ENCODE assay signal across 26 mouse cellular contexts in the genomic region with DNA sequence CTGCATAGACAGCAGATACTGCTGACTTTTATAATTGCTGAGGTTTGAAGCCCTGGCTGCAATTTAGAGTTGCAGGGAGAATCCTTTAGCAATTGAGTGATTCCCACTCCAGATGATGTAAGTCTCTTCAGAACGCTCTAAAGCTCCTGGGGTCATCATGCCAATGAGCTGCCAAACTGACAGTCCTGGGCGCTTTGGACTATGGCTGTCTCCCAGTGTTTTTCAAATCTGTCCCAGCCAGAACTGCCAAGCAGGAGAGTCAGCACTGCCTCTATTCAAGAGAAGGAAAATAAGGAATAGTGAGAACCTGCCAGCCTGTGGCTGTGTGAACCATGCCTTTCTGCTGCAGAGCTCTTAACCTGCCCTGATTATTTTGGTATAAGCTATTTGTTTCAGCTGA. TPM values are rescaled to one million over a fixed set of nuclear protein-coding genes. Genes with fewer than 3 reads are reported as not detected.
"Had no signal": no experiment of that assay in that cellular context is flagged by ENCODE, and none has a peak within 500 bp of the region (broad histone marks: within the 10 kb centered on the region; RNA-seq: fewer than 3 reads in every experiment).

No protein-coding gene starts in this region.

- DNase-seq: kidney, adult 8-10 months; kidney, postnatal 10 days; kidney, postnatal 36 days; layer of hippocampus, postnatal 36 days; liver; lung, adult 18-20 months; lung, postnatal 10 days; lung, postnatal 36 days; right cerebral cortex, adult 18-20 months; right cerebral cortex, postnatal 14 days; right cerebral cortex, postnatal 4 days; thymus, adult 2 months; thymus, postnatal 14 days had no signal

- ATAC-seq: liver, embryonic 12.5 days; midbrain, embryonic 13.5 days had no signal

- H3K9me3 ChIP-seq: kidney, embryonic 15.5 days; limb, embryonic 10.5 days; limb, embryonic 13.5 days; liver, embryonic 12.5 days; liver, embryonic 15.5 days; lung, embryonic 15.5 days; midbrain, embryonic 10.5 days; midbrain, embryonic 13.5 days; neural tube, embryonic 12.5 days; neural tube, embryonic 15.5 days had no signal

- H3K27me3 ChIP-seq: kidney, embryonic 15.5 days; limb, embryonic 13.5 days; liver, embryonic 12.5 days; liver, embryonic 15.5 days; lung, embryonic 15.5 days; megakaryocyte, embryonic 14.5 days; midbrain, embryonic 13.5 days; neural tube, embryonic 12.5 days; neural tube, embryonic 15.5 days had no signal

- H3K36me3 ChIP-seq: kidney, embryonic 15.5 days; limb, embryonic 13.5 days; liver, embryonic 12.5 days; liver, embryonic 15.5 days; lung, embryonic 15.5 days; midbrain, embryonic 10.5 days; midbrain, embryonic 13.5 days; neural tube, embryonic 12.5 days; neural tube, embryonic 15.5 days had no signal

- H3K4me1 ChIP-seq: kidney, embryonic 15.5 days; limb, embryonic 10.5 days; liver, embryonic 12.5 days; liver, embryonic 15.5 days; lung, embryonic 15.5 days; megakaryocyte, embryonic 14.5 days; midbrain, embryonic 10.5 days; midbrain, embryonic 13.5 days; neural tube, embryonic 12.5 days had no signal

- H3K9ac ChIP-seq: kidney, embryonic 15.5 days; limb, embryonic 13.5 days; liver, embryonic 12.5 days; liver, embryonic 15.5 days; lung, embryonic 15.5 days; midbrain, embryonic 13.5 days; neural tube, embryonic 12.5 days; neural tube, embryonic 15.5 days had no signal

- H3K27ac ChIP-seq: kidney, embryonic 15.5 days; left cerebral cortex, adult 2 months; limb, embryonic 10.5 days; limb, embryonic 13.5 days; liver, embryonic 12.5 days; liver, embryonic 15.5 days; lung, embryonic 15.5 days; midbrain, embryonic 10.5 days; midbrain, embryonic 13.5 days; neural tube, embryonic 12.5 days; neural tube, embryonic 15.5 days; stomach, postnatal 0 days had no signal

- H3K4me3 ChIP-seq: kidney, embryonic 15.5 days; left cerebral cortex, adult 2 months; limb, embryonic 10.5 days; limb, embryonic 13.5 days; liver, embryonic 12.5 days; liver, embryonic 15.5 days; lung, embryonic 15.5 days; megakaryocyte, embryonic 14.5 days; midbrain, embryonic 10.5 days; midbrain, embryonic 13.5 days; neural tube, embryonic 12.5 days; neural tube, embryonic 15.5 days had no signal

- H3K4me2 ChIP-seq: kidney, embryonic 15.5 days; limb, embryonic 13.5 days; liver, embryonic 12.5 days; liver, embryonic 15.5 days; lung, embryonic 15.5 days; midbrain, embryonic 13.5 days; neural tube, embryonic 12.5 days; neural tube, embryonic 15.5 days had no signal

RNA-seq across cellular contexts. Expression of a gene that starts 1.8 kb away (rescaled TPM):
- polyA plus RNA-seq: liver, embryonic 12.5 days had no signal

RNA-seq across cellular contexts. Expression of a gene that starts 56.9 kb away (rescaled TPM):
- polyA plus RNA-seq: liver, embryonic 12.5 days; midbrain, embryonic 10.5 days had no signal
